Mouse (Mus musculus) hindbrain, embryonic 12.5 days (tissue): ENCODE results near the gene Kremen1. TPM values are rescaled to one million over a fixed set of nuclear protein-coding genes. Genes with fewer than 3 reads are reported as not detected.

Source experiments
- ATAC-seq: fragments of 200-750 bp; cut with Nextera tagmentation; 2 replicates; pipeline ENCODE4 v1.8.0; 2017; ENCODE audit warnings: moderate TSS enrichment; ENCODE audit not compliant: low FRiP score
- H3K27ac ChIP-seq: fragments of 300-500 bp; sonication (generic); 2 replicates; pipeline ENCODE4 v1.5.1; 2016; ENCODE audit warnings: mild to moderate bottlenecking
- H3K27me3 ChIP-seq: fragments of 300-500 bp; sonication (generic); 2 replicates; pipeline ENCODE4 v1.6.1; 2016; ENCODE audit warnings: mild to moderate bottlenecking
- H3K36me3 ChIP-seq: fragments of 300-500 bp; sonication (generic); 2 replicates; pipeline ENCODE4 v1.6.1; 2016; ENCODE audit warnings: mild to moderate bottlenecking
- H3K4me1 ChIP-seq: fragments of 300-500 bp; sonication (generic); 2 replicates; pipeline ENCODE4 v1.6.1; 2016
- H3K4me2 ChIP-seq: fragments of 300-500 bp; sonication (generic); replicated peaks from 2 replicates; pipeline ENCODE4 v1.6.1; 2016; ENCODE audit warnings: mild to moderate bottlenecking
- H3K4me3 ChIP-seq: fragments of 300-500 bp; sonication (generic); 2 replicates; pipeline ENCODE4 v1.5.1; 2016; ENCODE audit warnings: mild to moderate bottlenecking
- H3K9ac ChIP-seq: fragments of 300-500 bp; sonication (generic); 2 replicates; pipeline ENCODE4 v1.6.1; 2016; ENCODE audit warnings: mild to moderate bottlenecking, moderate library complexity
- H3K9me3 ChIP-seq: fragments of 300-500 bp; sonication (generic); replicated peaks from 2 replicates; pipeline ENCODE4 v1.6.1; 2016; ENCODE audit warnings: mild to moderate bottlenecking
- WGBS: fragments of 180-500 bp; shearing (Covaris S2); methylation state at CpG from one replicate; pipeline ENCODE4 v1.1.7; 2016; 5-methylcytosine and 5-hydroxymethylcytosine counted together
- polyA plus RNA-seq: library from polyadenylated mRNA; unstranded; fragments of >200 nt; fragmentation: Nextera tagmentation; extraction: Ambion mirVana; gene quantifications from 2 replicates; pipeline ENCODE4 v1.2.1, GENCODE M21; 2016

Kremen1 gene
- polyA plus RNA-seq, 1 experiment from 2014 or later, result 18.1 TPM

DNA sequence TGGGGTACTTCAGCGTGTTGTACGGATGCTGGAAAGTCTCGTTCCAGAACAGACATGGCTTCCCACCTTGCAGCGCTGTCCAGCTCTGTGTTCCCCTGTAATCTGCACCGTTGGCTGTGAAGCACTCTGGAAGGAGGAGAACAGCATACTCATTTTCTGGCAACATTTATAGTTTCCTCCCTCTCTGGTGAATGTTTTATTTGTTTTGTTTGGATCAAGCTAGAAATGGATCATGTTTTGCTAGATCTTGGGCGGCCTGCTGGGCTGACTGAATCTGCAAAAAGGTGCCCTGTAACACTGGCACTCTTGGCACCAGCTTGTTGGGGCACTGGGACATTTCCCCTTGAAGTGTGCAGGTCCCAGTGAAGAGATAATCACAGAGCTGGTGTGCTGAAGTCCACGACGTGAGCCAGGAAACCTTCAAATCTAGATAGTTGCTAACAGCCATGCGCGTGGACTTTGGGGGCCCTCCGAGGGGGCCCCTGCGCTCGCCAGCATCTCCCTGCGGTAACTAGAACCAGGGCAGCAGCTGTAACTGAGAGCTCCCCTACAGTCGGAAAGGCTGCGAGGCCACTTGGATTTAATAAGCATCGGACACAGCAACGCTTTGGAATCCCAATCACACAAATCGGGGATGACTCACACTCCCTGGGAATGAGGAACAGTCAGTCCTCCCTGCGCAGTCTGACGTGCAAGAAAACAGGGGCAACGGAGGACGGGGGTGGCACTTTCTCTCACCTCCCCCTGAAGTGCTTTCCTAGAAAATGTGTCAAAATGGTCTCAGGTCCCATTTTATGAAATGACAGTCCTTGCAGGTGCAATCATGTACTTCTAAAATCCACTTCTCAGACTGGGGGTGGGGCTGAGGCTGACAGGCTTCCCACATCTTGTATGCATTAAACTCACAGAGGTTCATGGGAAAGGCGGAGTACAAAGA lies 17.3 kb downstream of the Kremen1 start:
- Histone ChIP-seq H3K27ac (peak overlapping the region; percentile 0; the same call in 1 of the 2 replicates), H3K9ac (no peak overlapping the region), H3K4me2 (0 out of 2 replicates have a peak overlapping the region, but pooled peaks have one; percentile 2), H3K9me3 (no peaks in the 10 kb centered on the region), H3K4me1 (peaks cover 29% of the 10 kb centered on the region), H3K27me3 (no peaks in the 10 kb centered on the region), H3K36me3 (peaks cover 10% of the 10 kb centered on the region), H3K4me3 (no peak overlapping the region)
- WGBS, result 67% methylated on average over 24 of the region's 24 CpGs
- ATAC-seq, result no peak

- WGBS, result 97% methylated on average over 7 of the region's 7 CpGs
- Histone ChIP-seq H3K4me1 (peaks cover 32% of the 10 kb centered on the region), H3K4me3 (no peak overlapping the region), H3K9me3 (no peaks in the 10 kb centered on the region), H3K27ac (no peak overlapping the region), H3K4me2 (no peak overlapping the region), H3K27me3 (no peaks in the 10 kb centered on the region), H3K36me3 (peaks cover 10% of the 10 kb centered on the region), H3K9ac (no peak overlapping the region)
- ATAC-seq, result no peak
Observed at GRCm38 (mm10) chr11:5243208-5243607, 18.1 kb downstream of the Kremen1 start.

GRCm38 (mm10) chr11:5242158-5242557 lies 19.2 kb downstream of the Kremen1 start:
- 85% methylated on average over 8 of the region's 8 CpGs for WGBS
- Histone ChIP-seq H3K4me1 (peaks cover 32% of the 10 kb centered on the region), H3K4me3 (no peak overlapping the region), H3K9ac (no peak overlapping the region), H3K9me3 (no peaks in the 10 kb centered on the region), H3K4me2 (no peak overlapping the region), H3K27me3 (no peaks in the 10 kb centered on the region), H3K27ac (no peak overlapping the region), H3K36me3 (peaks cover 16% of the 10 kb centered on the region)
- no peak for ATAC-seq

DNA sequence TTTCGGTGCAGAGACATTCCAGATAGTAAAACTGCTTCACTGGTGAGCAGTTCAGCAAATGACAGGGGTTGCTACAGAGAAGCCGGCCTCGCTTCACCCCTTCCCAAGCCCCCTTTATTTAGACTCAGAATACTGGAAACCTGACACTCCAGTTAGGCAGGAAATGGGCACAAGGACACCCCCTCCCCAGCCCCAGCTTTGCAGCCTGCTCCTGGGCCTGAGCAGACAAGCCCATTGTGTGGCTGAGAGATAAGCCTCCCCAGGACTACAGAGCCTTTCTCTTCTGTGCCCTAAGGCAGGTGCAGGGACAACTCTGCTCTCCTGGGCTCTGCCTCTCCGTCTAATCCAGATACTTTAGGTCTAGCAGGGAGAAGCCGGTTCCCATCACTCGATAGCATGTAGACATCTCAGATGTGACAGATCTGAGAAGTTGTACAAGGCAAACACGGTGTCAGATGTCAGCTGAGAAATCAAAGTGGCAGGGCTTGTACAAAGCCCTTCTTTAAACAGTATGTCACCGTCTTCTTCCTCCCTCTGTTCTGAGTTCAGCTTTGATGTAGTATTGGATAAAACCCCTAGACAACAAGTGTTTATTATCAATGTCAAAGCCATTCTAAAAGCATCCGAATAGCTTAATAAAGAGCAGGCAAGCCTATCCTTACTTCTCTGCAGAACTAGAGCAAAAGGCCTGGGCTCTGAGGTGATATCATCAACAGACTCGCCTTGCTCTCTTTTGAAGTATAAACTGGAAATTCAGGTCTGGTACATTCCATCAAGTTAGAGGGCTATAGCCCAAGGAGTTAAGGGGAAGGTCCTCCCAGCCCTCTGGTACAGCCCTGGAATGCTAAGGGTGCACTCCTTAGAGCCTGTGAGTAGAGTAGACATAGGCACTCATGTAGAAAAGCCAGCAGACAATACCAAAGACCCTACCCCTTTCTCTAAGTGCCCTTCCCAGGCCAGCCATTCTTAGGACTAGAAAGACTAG lies 21.4 kb downstream of the Kremen1 start:
- Histone ChIP-seq H3K4me2 (no peak overlapping the region; the same call in 1 of the 2 replicates), H3K4me3 (no peak overlapping the region), H3K27ac (peak overlapping the region; percentile 64), H3K27me3 (no peaks in the 10 kb centered on the region), H3K9ac (peak overlapping the region; percentile 27; the same call in 1 of the 2 replicates), H3K36me3 (peaks cover 19% of the 10 kb centered on the region), H3K4me1 (peaks cover 39% of the 10 kb centered on the region), H3K9me3 (no peaks in the 10 kb centered on the region)
- WGBS, result 13% methylated on average over 10 of the region's 10 CpGs
- ATAC-seq, result peak; percentile 46

GRCm38 (mm10) chr11:5219910-5220447 lies 41.4 kb downstream of the Kremen1 start:
- no peak overlapping the region for H3K4me3 ChIP-seq
- H3K36me3 ChIP-seq, result no peaks in the 10 kb centered on the region
- ATAC-seq, result no peak
- WGBS, result 46% methylated on average over 6 of the region's 6 CpGs
- no peak overlapping the region for H3K9ac ChIP-seq
- H3K27ac ChIP-seq, result no peak overlapping the region
- H3K27me3 ChIP-seq, result no peaks in the 10 kb centered on the region
- no peaks in the 10 kb centered on the region for H3K4me1 ChIP-seq
- H3K4me2 ChIP-seq, result no peak overlapping the region
- no peaks in the 10 kb centered on the region for H3K9me3 ChIP-seq

- no peak overlapping the region for H3K27ac ChIP-seq
- no peak overlapping the region for H3K4me2 ChIP-seq
- WGBS, result 93% methylated on average over 4 of the region's 4 CpGs
- H3K9ac ChIP-seq, result no peak overlapping the region
- no peaks in the 10 kb centered on the region for H3K4me1 ChIP-seq
- H3K9me3 ChIP-seq, result no peaks in the 10 kb centered on the region
- H3K4me3 ChIP-seq, result no peak overlapping the region
- H3K36me3 ChIP-seq, result no peaks in the 10 kb centered on the region
- no peaks in the 10 kb centered on the region for H3K27me3 ChIP-seq
- ATAC-seq, result no peak
Observed at GRCm38 (mm10) chr11:5219371-5219770, 42.0 kb downstream of the Kremen1 start.

GRCm38 (mm10) chr11:5215401-5216187 lies 45.8 kb downstream of the Kremen1 start:
- Histone ChIP-seq H3K27me3 (no peaks in the 10 kb centered on the region), H3K27ac (no peak overlapping the region), H3K4me2 (no peak overlapping the region), H3K4me3 (no peak overlapping the region), H3K9me3 (no peaks in the 10 kb centered on the region), H3K4me1 (no peaks in the 10 kb centered on the region), H3K9ac (no peak overlapping the region), H3K36me3 (no peaks in the 10 kb centered on the region; the same call in 1 of the 2 replicates)
- 90% methylated on average over 14 of the region's 14 CpGs for WGBS
- no peak for ATAC-seq

DNA sequence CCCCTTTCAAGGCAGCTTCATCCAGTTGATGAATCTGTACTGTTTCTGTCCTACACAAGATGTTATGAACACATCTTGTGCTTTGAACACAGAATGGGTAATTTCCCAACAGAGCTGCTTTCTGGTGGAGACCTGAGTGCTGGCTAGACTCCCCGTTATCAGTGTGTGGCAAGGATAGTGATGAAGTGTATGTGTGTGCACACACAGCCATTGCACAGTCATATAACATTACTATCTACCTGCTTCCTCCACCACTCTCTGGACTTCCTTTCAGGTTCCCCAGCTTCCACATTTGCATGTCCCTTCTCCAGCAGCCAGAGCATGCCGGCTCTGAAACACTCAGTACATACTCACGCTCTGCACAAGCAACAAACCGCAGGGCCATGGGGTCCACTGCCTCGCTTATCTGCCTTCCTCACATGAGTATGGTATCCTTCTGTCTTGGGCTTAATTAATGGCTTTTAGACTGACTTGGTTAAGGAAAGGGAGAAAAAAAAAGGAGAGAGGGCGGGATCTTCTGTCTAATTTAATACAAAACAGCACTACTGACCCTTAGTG lies 46.8 kb downstream of the Kremen1 start:
- no peaks in the 10 kb centered on the region for H3K9me3 ChIP-seq
- no peaks in the 10 kb centered on the region for H3K4me1 ChIP-seq
- ATAC-seq, result no peak
- 90% methylated on average over 6 of the region's 6 CpGs for WGBS
- no peak overlapping the region for H3K4me3 ChIP-seq
- no peaks in the 10 kb centered on the region for H3K27me3 ChIP-seq
- H3K9ac ChIP-seq, result no peak overlapping the region
- H3K27ac ChIP-seq, result no peak overlapping the region
- peaks cover 4% of the 10 kb centered on the region for H3K36me3 ChIP-seq
- H3K4me2 ChIP-seq, result no peak overlapping the region

DNA sequence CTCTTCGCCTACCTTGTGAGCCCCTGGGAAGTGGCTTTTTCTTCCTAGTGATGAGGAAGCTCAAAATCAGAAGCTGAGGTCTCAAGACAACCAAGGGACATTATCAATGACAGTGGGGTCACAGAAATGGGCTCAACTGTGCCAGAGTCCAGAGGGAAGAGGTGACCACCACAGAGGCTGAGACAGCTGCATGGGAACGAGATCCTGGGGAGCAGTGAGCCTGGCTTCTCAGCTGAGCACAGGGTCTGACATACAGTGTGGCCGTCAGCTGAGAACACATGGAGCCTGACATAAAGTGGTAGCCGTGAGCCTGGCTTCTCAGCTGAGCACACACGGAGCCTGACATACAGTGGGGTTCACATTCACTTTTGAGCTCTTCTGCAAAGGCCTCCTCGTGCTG lies 58.3 kb downstream of the Kremen1 start:
- no peak overlapping the region for H3K4me2 ChIP-seq
- H3K27me3 ChIP-seq, result no peaks in the 10 kb centered on the region
- H3K4me3 ChIP-seq, result no peak overlapping the region
- H3K4me1 ChIP-seq, result peaks cover 4% of the 10 kb centered on the region; the same call in 1 of the 2 replicates
- 0 out of 2 replicates have a peak, but pooled peaks cover 9% of the 10 kb centered on the region for H3K36me3 ChIP-seq
- no peak overlapping the region for H3K27ac ChIP-seq
- H3K9me3 ChIP-seq, result no peaks in the 10 kb centered on the region
- no peak overlapping the region for H3K9ac ChIP-seq
- WGBS, result 83% methylated on average over 6 of the region's 6 CpGs
- ATAC-seq, result no peak

GRCm38 (mm10) chr11:5201799-5202680 lies 59.3 kb downstream of the Kremen1 start:
- 0 out of 2 replicates have a peak, but pooled peaks cover 9% of the 10 kb centered on the region for H3K36me3 ChIP-seq
- H3K27me3 ChIP-seq, result no peaks in the 10 kb centered on the region
- 83% methylated on average over 20 of the region's 20 CpGs for WGBS
- H3K4me1 ChIP-seq, result peaks cover 5% of the 10 kb centered on the region
- no peak overlapping the region for H3K4me2 ChIP-seq
- no peak overlapping the region for H3K4me3 ChIP-seq
- H3K9ac ChIP-seq, result no peak overlapping the region
- no peak for ATAC-seq
- H3K9me3 ChIP-seq, result no peaks in the 10 kb centered on the region
- no peak overlapping the region for H3K27ac ChIP-seq
